Mouse (Mus musculus): ENCODE results near the gene Ciita. TPM values are rescaled to one million over a fixed set of nuclear protein-coding genes. Genes with fewer than 3 reads are reported as not detected.
A peak's percentile ranks its signal among the peaks of the same experiment; 100 is the strongest.

Ciita gene
- total and polyA plus RNA-seq, 2 experiments from 2014 or later, result 0.14 TPM; not detected in 1

GRCm38 (mm10) chr16:10533781-10534180, 53.9 kb downstream of the Ciita start:
- 94% methylated on average over 4 of the region's 4 CpGs for WGBS
- ATAC-seq (no peak), DNase-seq (ENCODE audit: low spot score) (no peak)
- Histone ChIP-seq H3K4me1 (ENCODE audit: insufficient read depth, low read length) (no peaks in the 10 kb centered on the region; the same call in 1 of the 2 replicates), H3K4me2 (ENCODE audit: low read depth, low read length) (no peak overlapping the region), H3K4me3 (ENCODE audit: low read length) (no peak overlapping the region), H3K9ac (replicated peaks; ENCODE audit: low read length) (no peak overlapping the region), H3K36me3 (ENCODE audit: insufficient read depth, low read length) (no peaks in the 10 kb centered on the region), H3K27ac (no peak overlapping the region), H3K9me3 (ENCODE audit: low read length) (no peaks in the 10 kb centered on the region), H3K27me3 (ENCODE audit: insufficient read depth, low read length) (no peaks in the 10 kb centered on the region)
- TF ChIP-seq CTCF (IDR thresholded peaks at IDR 0.05; ENCODE audit: low read depth), result no peak

GRCm38 (mm10) chr16:10534567-10534966, 54.7 kb downstream of the Ciita start:
- no peak for TF ChIP-seq CTCF (IDR thresholded peaks at IDR 0.05; ENCODE audit: low read depth)
- DNase-seq (ENCODE audit: low spot score) (peak; percentile 71), ATAC-seq (peak; percentile 38; the same call in 1 of the 2 replicates)
- H3K27ac ChIP-seq, result no peak overlapping the region
- H3K4me1 ChIP-seq (ENCODE audit: insufficient read depth, low read length), result peaks cover 6% of the 10 kb centered on the region
- no peak overlapping the region for H3K4me3 ChIP-seq (ENCODE audit: low read length)
- H3K4me2 ChIP-seq (ENCODE audit: low read depth, low read length), result no peak overlapping the region
- no peaks in the 10 kb centered on the region for H3K27me3 ChIP-seq (ENCODE audit: insufficient read depth, low read length)
- H3K9me3 ChIP-seq (ENCODE audit: low read length), result no peaks in the 10 kb centered on the region
- WGBS, result 42% methylated on average over 7 of the region's 7 CpGs
- H3K9ac ChIP-seq (replicated peaks; ENCODE audit: low read length), result 0 out of 2 replicates have a peak overlapping the region, but pooled peaks have one; percentile 30
- no peaks in the 10 kb centered on the region for H3K36me3 ChIP-seq (ENCODE audit: insufficient read depth, low read length)

- WGBS, result 77% methylated on average over 5 of the region's 5 CpGs
- peaks cover 24% of the 10 kb centered on the region for H3K4me1 ChIP-seq (ENCODE audit: insufficient read depth, low read length)
- no peaks in the 10 kb centered on the region for H3K9me3 ChIP-seq (ENCODE audit: low read length)
- no peaks in the 10 kb centered on the region for H3K27me3 ChIP-seq (ENCODE audit: insufficient read depth, low read length)
- no peak for DNase-seq (ENCODE audit: low spot score)
- no peak overlapping the region for H3K27ac ChIP-seq
- no peaks in the 10 kb centered on the region for H3K36me3 ChIP-seq (ENCODE audit: insufficient read depth, low read length)
- no peak overlapping the region for H3K9ac ChIP-seq (replicated peaks; ENCODE audit: low read length)
- H3K4me2 ChIP-seq (ENCODE audit: low read depth, low read length), result no peak overlapping the region
- TF ChIP-seq CTCF (IDR thresholded peaks at IDR 0.05; ENCODE audit: low read depth), result no peak
- ATAC-seq, result no peak
- no peak overlapping the region for H3K4me3 ChIP-seq (ENCODE audit: low read length)
These were observed 56.5 kb downstream of the Ciita start for GRCm38 (mm10) chr16:10536323-10536722.

GRCm38 (mm10) chr16:10536961-10537360, 57.1 kb downstream of the Ciita start:
- Histone ChIP-seq H3K4me1 (ENCODE audit: insufficient read depth, low read length) (peaks cover 25% of the 10 kb centered on the region), H3K27me3 (ENCODE audit: insufficient read depth, low read length) (no peaks in the 10 kb centered on the region), H3K4me2 (ENCODE audit: low read depth, low read length) (no peak overlapping the region), H3K9me3 (ENCODE audit: low read length) (no peaks in the 10 kb centered on the region), H3K27ac (no peak overlapping the region), H3K36me3 (ENCODE audit: insufficient read depth, low read length) (no peaks in the 10 kb centered on the region), H3K4me3 (ENCODE audit: low read length) (no peak overlapping the region), H3K9ac (replicated peaks; ENCODE audit: low read length) (no peak overlapping the region)
- 81% methylated on average over 3 of the region's 3 CpGs for WGBS
- DNase-seq (ENCODE audit: low spot score) (no peak), ATAC-seq (no peak)
- TF ChIP-seq CTCF (IDR thresholded peaks at IDR 0.05; ENCODE audit: low read depth), result no peak

GRCm38 (mm10) chr16:10540763-10541597, 61.1 kb downstream of the Ciita start:
- H3K27ac ChIP-seq, result no peak overlapping the region
- WGBS, result 65% methylated on average over 16 of the region's 16 CpGs
- TF ChIP-seq CTCF (IDR thresholded peaks at IDR 0.05; ENCODE audit: low read depth), result peak; percentile 22; the same call in 1 of the 2 replicates
- peak overlapping the region; percentile 92 for H3K4me3 ChIP-seq (ENCODE audit: low read length)
- H3K36me3 ChIP-seq (ENCODE audit: insufficient read depth, low read length), result no peaks in the 10 kb centered on the region
- peaks cover 26% of the 10 kb centered on the region for H3K4me1 ChIP-seq (ENCODE audit: insufficient read depth, low read length)
- H3K9ac ChIP-seq (replicated peaks; ENCODE audit: low read length), result peak overlapping the region; percentile 91; the same call in 1 of the 2 replicates
- H3K4me2 ChIP-seq (ENCODE audit: low read depth, low read length), result peak overlapping the region; percentile 94
- H3K9me3 ChIP-seq (ENCODE audit: low read length), result no peaks in the 10 kb centered on the region
- no peak for ATAC-seq
- DNase-seq (ENCODE audit: low spot score), result peak; percentile 25
- no peaks in the 10 kb centered on the region for H3K27me3 ChIP-seq (ENCODE audit: insufficient read depth, low read length)

GRCm38 (mm10) chr16:10541598-10541930, 61.7 kb downstream of the Ciita start:
- Histone ChIP-seq H3K27ac (peak overlapping the region; percentile 82; the same call in 1 of the 2 replicates), H3K9ac (replicated peaks; ENCODE audit: low read length) (peak overlapping the region; percentile 91), H3K36me3 (ENCODE audit: insufficient read depth, low read length) (no peaks in the 10 kb centered on the region), H3K4me2 (ENCODE audit: low read depth, low read length) (peak overlapping the region; percentile 94), H3K9me3 (ENCODE audit: low read length) (no peaks in the 10 kb centered on the region), H3K4me1 (ENCODE audit: insufficient read depth, low read length) (peaks cover 32% of the 10 kb centered on the region), H3K27me3 (ENCODE audit: insufficient read depth, low read length) (no peaks in the 10 kb centered on the region), H3K4me3 (ENCODE audit: low read length) (peak overlapping the region; percentile 92)
- WGBS, result 24% methylated on average over 7 of the region's 7 CpGs
- ATAC-seq, result no peak
- TF ChIP-seq CTCF (IDR thresholded peaks at IDR 0.05; ENCODE audit: low read depth), result no peak
- DNase-seq (ENCODE audit: low spot score), result peak; percentile 24

GRCm38 (mm10) chr16:10542266-10542665, 62.4 kb downstream of the Ciita start:
- Histone ChIP-seq H3K36me3 (ENCODE audit: insufficient read depth, low read length) (no peaks in the 10 kb centered on the region), H3K4me3 (ENCODE audit: low read length) (peak overlapping the region; percentile 92), H3K27me3 (ENCODE audit: insufficient read depth, low read length) (no peaks in the 10 kb centered on the region), H3K4me1 (ENCODE audit: insufficient read depth, low read length) (peaks cover 36% of the 10 kb centered on the region), H3K9me3 (ENCODE audit: low read length) (no peaks in the 10 kb centered on the region), H3K27ac (peak overlapping the region; percentile 82), H3K4me2 (ENCODE audit: low read depth, low read length) (peak overlapping the region; percentile 94), H3K9ac (replicated peaks; ENCODE audit: low read length) (peak overlapping the region; percentile 91)
- peak; percentile 1; the same call in 1 of the 2 replicates for ATAC-seq
- DNase-seq (ENCODE audit: low spot score), result peak; percentile 22
- WGBS, result 2% methylated on average over 22 of the region's 22 CpGs
- no peak for TF ChIP-seq CTCF (IDR thresholded peaks at IDR 0.05; ENCODE audit: low read depth)
